Mouse (Mus musculus) layer of hippocampus, adult 9-10 months (tissue): ENCODE data around the gene Gemin5.
"Not testable (repeated sequence)": the region's sequence is repeated elsewhere in the genome, so short reads cannot be mapped to it uniquely, and the experiment has no call there.

ENCODE experiments used
- DNase-seq: peaks from one replicate; pipeline ENCODE4 v3.0.0; 2022; ENCODE audit warnings: low spot score

Gemin5 gene

GRCm38 (mm10) chr11:58168167-58168915 is at the start of gene Gemin5:
Gene Gemin5, minus strand, starts transcription at chr11:58168539.
- DNase-seq: peak; percentile 52

- no peak for DNase-seq
Observed at GRCm38 (mm10) chr11:58216823-58217222, 48.5 kb upstream of the Gemin5 start.

- no peak for DNase-seq
Observed at GRCm38 (mm10) chr11:58215814-58216213, 47.5 kb upstream of the Gemin5 start.

GRCm38 (mm10) chr11:58215049-58215430 is 46.7 kb upstream of the Gemin5 start:
- DNase-seq: not testable (repeated sequence)

GRCm38 (mm10) chr11:58214391-58215048 is 46.2 kb upstream of the Gemin5 start:
- DNase-seq: peak; percentile 29

GRCm38 (mm10) chr11:58213673-58214342 is 45.5 kb upstream of the Gemin5 start:
- no peak for DNase-seq

- DNase-seq: no peak
Observed at GRCm38 (mm10) chr11:58211682-58212067, 43.3 kb upstream of the Gemin5 start.

- no peak for DNase-seq
Observed at GRCm38 (mm10) chr11:58211062-58211681, 42.8 kb upstream of the Gemin5 start.

- DNase-seq: no peak
Observed at GRCm38 (mm10) chr11:58210321-58210886, 42.1 kb upstream of the Gemin5 start.

- no peak for DNase-seq
Observed at GRCm38 (mm10) chr11:58201052-58201451, 32.7 kb upstream of the Gemin5 start.

GRCm38 (mm10) chr11:58200226-58200625 is 31.9 kb upstream of the Gemin5 start:
- no peak for DNase-seq

- DNase-seq: not testable (repeated sequence)
Observed at GRCm38 (mm10) chr11:58199229-58200037, 31.1 kb upstream of the Gemin5 start, which contains the start of the genes Igtp and Irgm2. Gene Igtp, plus strand, starts transcription at chr11:58199556. Gene Irgm2, plus strand, starts transcription at chr11:58199618.

- DNase-seq: no peak
Observed at GRCm38 (mm10) chr11:58198663-58199062, 30.3 kb upstream of the Gemin5 start.

GRCm38 (mm10) chr11:58193860-58194520 is 25.7 kb upstream of the Gemin5 start:
- DNase-seq: no peak

GRCm38 (mm10) chr11:58193326-58193725 is 25.0 kb upstream of the Gemin5 start:
- DNase-seq: no peak

- no peak for DNase-seq
Observed at GRCm38 (mm10) chr11:58189675-58190074, 21.3 kb upstream of the Gemin5 start.

- no peak for DNase-seq
Observed at GRCm38 (mm10) chr11:58183579-58183978, 15.2 kb upstream of the Gemin5 start.

GRCm38 (mm10) chr11:58180756-58181155 is 12.4 kb upstream of the Gemin5 start:
- DNase-seq: no peak

GRCm38 (mm10) chr11:58179986-58180385 is 11.6 kb upstream of the Gemin5 start:
- not testable (repeated sequence) for DNase-seq

GRCm38 (mm10) chr11:58179563-58179962 is 11.2 kb upstream of the Gemin5 start:
- peak; percentile 91 for DNase-seq
